Mouse (Mus musculus): ENCODE data around the gene Arhgef15. TPM values are rescaled to one million over a fixed set of nuclear protein-coding genes. Genes with fewer than 3 reads are reported as not detected.

The Arhgef15 gene
- polyA plus RNA-seq, 1 experiment from 2014 or later = 0.21 TPM

- peaks cover 20% of the 10 kb centered on the region for H3K27me3 ChIP-seq
- in situ Hi-C loops (cut with MboI; ENCODE audit: low pct_unique_long_range_greater_than_20kb) = no loop called here
- TF ChIP-seq CTCF (IDR thresholded peaks at IDR 0.05) = no peak
- DNase-seq (ENCODE audit: low read depth, low spot score) (no peak), ATAC-seq (no peak)
- CTCF ChIA-PET = interaction anchor here (1.9 kb wide), 1 partner anchor 20 kb away, joined by 6 read pairs; no protein-coding TSS in a partner anchor
- POLR2A ChIA-PET = no interaction called here
Observed at GRCm38 (mm10) chr11:68924749-68925148, 32.5 kb downstream of the Arhgef15 start.

GRCm38 (mm10) chr11:68923191-68923590, 34.1 kb downstream of the Arhgef15 start:
- peaks cover 20% of the 10 kb centered on the region for H3K27me3 ChIP-seq
- ChIA-PET POLR2A (interaction anchor here (0.6 kb wide), 1 partner anchor 10 kb away, joined by 4 read pairs; no protein-coding TSS in a partner anchor), CTCF (interaction anchor here (1.9 kb wide), 1 partner anchor 19 kb away, joined by 6 read pairs; no protein-coding TSS in a partner anchor)
- in situ Hi-C loops (cut with MboI; ENCODE audit: low pct_unique_long_range_greater_than_20kb) = no loop called here
- DNase-seq (ENCODE audit: low read depth, low spot score) = no peak
- TF ChIP-seq CTCF (IDR thresholded peaks at IDR 0.05) = no peak
- no peak for ATAC-seq

GRCm38 (mm10) chr11:68914566-68914965, 42.7 kb downstream of the Arhgef15 start:
- no peak for DNase-seq (ENCODE audit: low read depth, low spot score)
- POLR2A ChIA-PET = no interaction called here
- CTCF ChIA-PET = no interaction called here
- in situ Hi-C loops (cut with MboI; ENCODE audit: low pct_unique_long_range_greater_than_20kb) = no loop called here
- peaks cover 5% of the 10 kb centered on the region for H3K27me3 ChIP-seq
- TF ChIP-seq CTCF (IDR thresholded peaks at IDR 0.05) = no peak
- ATAC-seq = no peak

GRCm38 (mm10) chr11:68911531-68912177, 45.6 kb downstream of the Arhgef15 start:
- ATAC-seq (no peak), DNase-seq (ENCODE audit: low read depth, low spot score) (no peak)
- TF ChIP-seq CTCF (IDR thresholded peaks at IDR 0.05) = no peak
- peaks cover 5% of the 10 kb centered on the region for H3K27me3 ChIP-seq
- ChIA-PET CTCF (interaction anchor here (1.0 kb wide), 1 partner anchor 71 kb away, joined by 5 read pairs; no protein-coding TSS in a partner anchor), POLR2A (interaction anchor here (0.6 kb wide), 1 partner anchor 28 kb away, joined by 3 read pairs; no protein-coding TSS in a partner anchor)
- in situ Hi-C loops (cut with MboI; ENCODE audit: low pct_unique_long_range_greater_than_20kb) = no loop called here

- DNase-seq (ENCODE audit: low read depth, low spot score) (no peak), ATAC-seq (no peak)
- H3K27me3 ChIP-seq = peaks cover 2% of the 10 kb centered on the region
- ChIA-PET CTCF (no interaction called here), POLR2A (no interaction called here)
- TF ChIP-seq CTCF (IDR thresholded peaks at IDR 0.05) = no peak
- in situ Hi-C loops (cut with MboI; ENCODE audit: low pct_unique_long_range_greater_than_20kb) = loop anchor here (5.0 kb wide), 1 partner anchor 33 kb away; no protein-coding TSS in a partner anchor
Observed at GRCm38 (mm10) chr11:68908846-68909503, 48.3 kb downstream of the Arhgef15 start.

GRCm38 (mm10) chr11:68907251-68907650, 50.0 kb downstream of the Arhgef15 start:
- ATAC-seq = no peak
- CTCF ChIA-PET = no interaction called here
- H3K27me3 ChIP-seq = no peaks in the 10 kb centered on the region
- POLR2A ChIA-PET = interaction anchor here (2.0 kb wide), 1 partner anchor 75 kb away, joined by 6 read pairs; no protein-coding TSS in a partner anchor
- no peak for TF ChIP-seq CTCF (IDR thresholded peaks at IDR 0.05)
- DNase-seq (ENCODE audit: low read depth, low spot score) = no peak
- in situ Hi-C loops (cut with MboI; ENCODE audit: low pct_unique_long_range_greater_than_20kb) = loop anchor here (5.0 kb wide), 1 partner anchor 35 kb away; no protein-coding TSS in a partner anchor

GRCm38 (mm10) chr11:68906461-68906790, 50.9 kb downstream of the Arhgef15 start:
- ChIA-PET CTCF (interaction anchor here (4.7 kb wide), 1 partner anchor 74 kb away, joined by 34 read pairs; no protein-coding TSS in a partner anchor), POLR2A (interaction anchor here (1.4 to 2.0 kb wide), 2 partner anchors 12 to 76 kb away, joined by 3 to 6 read pairs; no protein-coding TSS in a partner anchor)
- no peaks in the 10 kb centered on the region for H3K27me3 ChIP-seq
- no peak for TF ChIP-seq CTCF (IDR thresholded peaks at IDR 0.05)
- ATAC-seq (no peak), DNase-seq (ENCODE audit: low read depth, low spot score) (no peak)
- in situ Hi-C loops (cut with MboI; ENCODE audit: low pct_unique_long_range_greater_than_20kb) = loop anchor here (5.0 kb wide), 1 partner anchor 36 kb away; no protein-coding TSS in a partner anchor

GRCm38 (mm10) chr11:68905665-68906460, 51.4 kb downstream of the Arhgef15 start:
- DNase-seq (ENCODE audit: low read depth, low spot score) (no peak), ATAC-seq (no peak)
- ChIA-PET POLR2A (interaction anchor here (1.4 to 2.0 kb wide), 2 partner anchors 12 to 76 kb away, joined by 3 to 6 read pairs; no protein-coding TSS in a partner anchor), CTCF (interaction anchor here (1.1 to 4.7 kb wide), 2 partner anchors 75 to 89 kb away, joined by 3 to 34 read pairs; no protein-coding TSS in a partner anchor)
- in situ Hi-C loops (cut with MboI; ENCODE audit: low pct_unique_long_range_greater_than_20kb) = loop anchor here (5.0 kb wide), 1 partner anchor 36 kb away; no protein-coding TSS in a partner anchor
- no peaks in the 10 kb centered on the region for H3K27me3 ChIP-seq
- no peak for TF ChIP-seq CTCF (IDR thresholded peaks at IDR 0.05)

GRCm38 (mm10) chr11:68905138-68905531, 52.1 kb downstream of the Arhgef15 start:
- no peak for DNase-seq (ENCODE audit: low read depth, low spot score)
- no peak for ATAC-seq
- H3K27me3 ChIP-seq = no peaks in the 10 kb centered on the region
- TF ChIP-seq CTCF (IDR thresholded peaks at IDR 0.05) = no peak
- CTCF ChIA-PET = interaction anchor here (0.6 to 4.7 kb wide), 13 partner anchors 8 to 125 kb away, joined by 3 to 34 read pairs (median 5); partner anchors contain the start of gene Rangrf
- POLR2A ChIA-PET = interaction anchor here (1.4 kb wide), 1 partner anchor 13 kb away, joined by 3 read pairs; no protein-coding TSS in a partner anchor
- in situ Hi-C loops (cut with MboI; ENCODE audit: low pct_unique_long_range_greater_than_20kb) = loop anchor here (5.0 kb wide), 1 partner anchor 37 kb away; no protein-coding TSS in a partner anchor

All from Patski (cell line).